Mouse (Mus musculus): ENCODE results near the gene Zc3h12a. TPM values are rescaled to one million over a fixed set of nuclear protein-coding genes. Genes with fewer than 3 reads are reported as not detected.

Gene Zc3h12a
- polyA plus RNA-seq, 1 experiment: 5.9 TPM

GRCm38 (mm10) chr4:125149460-125149859 is 21.8 kb upstream of the Zc3h12a start:
- TF ChIP-seq REST (IDR thresholded peaks at IDR 0.05; ENCODE audit: insufficient read depth, insufficient read length): no peak
- no peak for TF ChIP-seq SRF (IDR thresholded peaks at IDR 0.05; ENCODE audit: control insufficient read depth, insufficient read length, low read depth)
- no peak for TF ChIP-seq POLR2A (IDR thresholded peaks at IDR 0.05; ENCODE audit: insufficient read length, low read depth)
- no peak for TF ChIP-seq MYOG (IDR thresholded peaks at IDR 0.05; ENCODE audit: control insufficient read depth in 1 of 3, insufficient read depth in 1 of 3, insufficient read length in 2 of 3, low read depth in 2 of 3)
- TF ChIP-seq E2F4 (IDR thresholded peaks at IDR 0.05; ENCODE audit: insufficient read depth): no peak
- no peak for TF ChIP-seq POLR2AphosphoS2 (IDR thresholded peaks at IDR 0.05; ENCODE audit: insufficient read length, low read depth)
- TF ChIP-seq MAX (IDR thresholded peaks at IDR 0.05; ENCODE audit: low read depth): no peak
- no peaks in the 10 kb centered on the region for H3K79me2 ChIP-seq (ENCODE audit: control insufficient read depth, insufficient read depth)
- peaks cover 5% of the 10 kb centered on the region for H3K27me3 ChIP-seq (ENCODE audit: control insufficient read depth, insufficient read depth, insufficient read length)
- no peaks in the 10 kb centered on the region for H3K36me3 ChIP-seq (ENCODE audit: control insufficient read depth, insufficient read depth)
- no peak overlapping the region for H3K4me2 ChIP-seq (ENCODE audit: low read depth)
- no peak overlapping the region for H3ac ChIP-seq (ENCODE audit: control insufficient read depth, insufficient read length)
- no peak overlapping the region for H3K4me3 ChIP-seq

GRCm38 (mm10) chr4:125147970-125148369 is 20.3 kb upstream of the Zc3h12a start:
- Histone ChIP-seq H3ac (ENCODE audit: control insufficient read depth, insufficient read length) (no peak overlapping the region), H3K4me3 (no peak overlapping the region), H3K36me3 (ENCODE audit: control insufficient read depth, insufficient read depth) (no peaks in the 10 kb centered on the region), H3K27me3 (ENCODE audit: control insufficient read depth, insufficient read depth, insufficient read length) (peaks cover 5% of the 10 kb centered on the region), H3K4me2 (ENCODE audit: low read depth) (no peak overlapping the region), H3K79me2 (ENCODE audit: control insufficient read depth, insufficient read depth) (no peaks in the 10 kb centered on the region)
- TF ChIP-seq MYOG (IDR thresholded peaks at IDR 0.05; ENCODE audit: control insufficient read depth in 1 of 3, insufficient read depth in 1 of 3, insufficient read length in 2 of 3, low read depth in 2 of 3): no peak
- no peak for TF ChIP-seq REST (IDR thresholded peaks at IDR 0.05; ENCODE audit: insufficient read depth, insufficient read length)
- TF ChIP-seq TCF12 (IDR thresholded peaks at IDR 0.05; ENCODE audit: insufficient read depth, poor library complexity, severe bottlenecking): no peak

- no peak overlapping the region for H3K4me2 ChIP-seq (ENCODE audit: low read depth)
- TF ChIP-seq TCF12 (IDR thresholded peaks at IDR 0.05; ENCODE audit: insufficient read depth, poor library complexity, severe bottlenecking) (no peak), MAX (IDR thresholded peaks at IDR 0.05; ENCODE audit: low read depth) (no peak), MYOD1 (IDR thresholded peaks at IDR 0.05; ENCODE audit: control insufficient read depth in 1 of 3, insufficient read length in 2 of 3, low read depth in 2 of 3) (no peak), TCF3 (IDR thresholded peaks at IDR 0.05; ENCODE audit: insufficient read length, low read depth) (no peak), CEBPB (IDR thresholded peaks at IDR 0.05; ENCODE audit: insufficient read depth, poor library complexity, severe bottlenecking) (no peak), USF1 (IDR thresholded peaks at IDR 0.05; ENCODE audit: low read depth) (no peak), MYOG (IDR thresholded peaks at IDR 0.05; ENCODE audit: control insufficient read depth in 1 of 3, insufficient read depth in 1 of 3, insufficient read length in 2 of 3, low read depth in 2 of 3) (no peak), E2F4 (IDR thresholded peaks at IDR 0.05; ENCODE audit: insufficient read depth) (no peak), REST (IDR thresholded peaks at IDR 0.05; ENCODE audit: insufficient read depth, insufficient read length) (no peak), POLR2A (IDR thresholded peaks at IDR 0.05; ENCODE audit: insufficient read length, low read depth) (no peak), SRF (IDR thresholded peaks at IDR 0.05; ENCODE audit: control insufficient read depth, insufficient read length, low read depth) (no peak), POLR2AphosphoS2 (IDR thresholded peaks at IDR 0.05; ENCODE audit: insufficient read length, low read depth) (no peak)
- H3K4me3 ChIP-seq: no peak overlapping the region
- no peaks in the 10 kb centered on the region for H3K36me3 ChIP-seq (ENCODE audit: control insufficient read depth, insufficient read depth)
- H3K79me2 ChIP-seq (ENCODE audit: control insufficient read depth, insufficient read depth): no peaks in the 10 kb centered on the region
- H3ac ChIP-seq (ENCODE audit: control insufficient read depth, insufficient read length): no peak overlapping the region
- H3K27me3 ChIP-seq (ENCODE audit: control insufficient read depth, insufficient read depth, insufficient read length): no peaks in the 10 kb centered on the region
Observed at GRCm38 (mm10) chr4:125145213-125145612, 17.6 kb upstream of the Zc3h12a start.

GRCm38 (mm10) chr4:125144627-125145026 is 17.0 kb upstream of the Zc3h12a start:
- H3K27me3 ChIP-seq (ENCODE audit: control insufficient read depth, insufficient read depth, insufficient read length): no peaks in the 10 kb centered on the region
- H3K79me2 ChIP-seq (ENCODE audit: control insufficient read depth, insufficient read depth): no peaks in the 10 kb centered on the region
- no peak overlapping the region for H3K4me3 ChIP-seq
- H3K36me3 ChIP-seq (ENCODE audit: control insufficient read depth, insufficient read depth): no peaks in the 10 kb centered on the region
- no peak overlapping the region for H3K4me2 ChIP-seq (ENCODE audit: low read depth)
- TF ChIP-seq CEBPB (IDR thresholded peaks at IDR 0.05; ENCODE audit: insufficient read depth, poor library complexity, severe bottlenecking) (no peak), MYOD1 (IDR thresholded peaks at IDR 0.05; ENCODE audit: control insufficient read depth in 1 of 3, insufficient read length in 2 of 3, low read depth in 2 of 3) (no peak), SRF (IDR thresholded peaks at IDR 0.05; ENCODE audit: control insufficient read depth, insufficient read length, low read depth) (no peak), USF1 (IDR thresholded peaks at IDR 0.05; ENCODE audit: low read depth) (no peak), REST (IDR thresholded peaks at IDR 0.05; ENCODE audit: insufficient read depth, insufficient read length) (no peak), POLR2A (IDR thresholded peaks at IDR 0.05; ENCODE audit: insufficient read length, low read depth) (no peak), E2F4 (IDR thresholded peaks at IDR 0.05; ENCODE audit: insufficient read depth) (no peak), TCF12 (IDR thresholded peaks at IDR 0.05; ENCODE audit: insufficient read depth, poor library complexity, severe bottlenecking) (no peak), TCF3 (IDR thresholded peaks at IDR 0.05; ENCODE audit: insufficient read length, low read depth) (no peak), POLR2AphosphoS2 (IDR thresholded peaks at IDR 0.05; ENCODE audit: insufficient read length, low read depth) (no peak), MYOG (IDR thresholded peaks at IDR 0.05; ENCODE audit: control insufficient read depth in 1 of 3, insufficient read depth in 1 of 3, insufficient read length in 2 of 3, low read depth in 2 of 3) (no peak), MAX (IDR thresholded peaks at IDR 0.05; ENCODE audit: low read depth) (no peak)
- H3ac ChIP-seq (ENCODE audit: control insufficient read depth, insufficient read length): no peak overlapping the region

- H3K4me3 ChIP-seq: no peak overlapping the region
- H3K79me2 ChIP-seq (ENCODE audit: control insufficient read depth, insufficient read depth): no peaks in the 10 kb centered on the region
- H3K27me3 ChIP-seq (ENCODE audit: control insufficient read depth, insufficient read depth, insufficient read length): no peaks in the 10 kb centered on the region
- H3K4me2 ChIP-seq (ENCODE audit: low read depth): no peak overlapping the region
- TF ChIP-seq MYOG (IDR thresholded peaks at IDR 0.05; ENCODE audit: control insufficient read depth in 1 of 3, insufficient read depth in 1 of 3, insufficient read length in 2 of 3, low read depth in 2 of 3) (no peak), E2F4 (IDR thresholded peaks at IDR 0.05; ENCODE audit: insufficient read depth) (no peak), MYOD1 (IDR thresholded peaks at IDR 0.05; ENCODE audit: control insufficient read depth in 1 of 3, insufficient read length in 2 of 3, low read depth in 2 of 3) (no peak), SRF (IDR thresholded peaks at IDR 0.05; ENCODE audit: control insufficient read depth, insufficient read length, low read depth) (no peak), REST (IDR thresholded peaks at IDR 0.05; ENCODE audit: insufficient read depth, insufficient read length) (no peak), TCF12 (IDR thresholded peaks at IDR 0.05; ENCODE audit: insufficient read depth, poor library complexity, severe bottlenecking) (no peak), POLR2AphosphoS2 (IDR thresholded peaks at IDR 0.05; ENCODE audit: insufficient read length, low read depth) (no peak), TCF3 (IDR thresholded peaks at IDR 0.05; ENCODE audit: insufficient read length, low read depth) (no peak), POLR2A (IDR thresholded peaks at IDR 0.05; ENCODE audit: insufficient read length, low read depth) (no peak), USF1 (IDR thresholded peaks at IDR 0.05; ENCODE audit: low read depth) (no peak)
- H3ac ChIP-seq (ENCODE audit: control insufficient read depth, insufficient read length): no peak overlapping the region
- no peaks in the 10 kb centered on the region for H3K36me3 ChIP-seq (ENCODE audit: control insufficient read depth, insufficient read depth)
Observed at GRCm38 (mm10) chr4:125144211-125144610, 16.6 kb upstream of the Zc3h12a start.
